Mouse (Mus musculus): ENCODE results near the gene Hnrnpul1.
"Not testable (repeated sequence)": the region's sequence is repeated elsewhere in the genome, so short reads cannot be mapped to it uniquely, and the experiment has no call there.

Hnrnpul1 gene

DNA sequence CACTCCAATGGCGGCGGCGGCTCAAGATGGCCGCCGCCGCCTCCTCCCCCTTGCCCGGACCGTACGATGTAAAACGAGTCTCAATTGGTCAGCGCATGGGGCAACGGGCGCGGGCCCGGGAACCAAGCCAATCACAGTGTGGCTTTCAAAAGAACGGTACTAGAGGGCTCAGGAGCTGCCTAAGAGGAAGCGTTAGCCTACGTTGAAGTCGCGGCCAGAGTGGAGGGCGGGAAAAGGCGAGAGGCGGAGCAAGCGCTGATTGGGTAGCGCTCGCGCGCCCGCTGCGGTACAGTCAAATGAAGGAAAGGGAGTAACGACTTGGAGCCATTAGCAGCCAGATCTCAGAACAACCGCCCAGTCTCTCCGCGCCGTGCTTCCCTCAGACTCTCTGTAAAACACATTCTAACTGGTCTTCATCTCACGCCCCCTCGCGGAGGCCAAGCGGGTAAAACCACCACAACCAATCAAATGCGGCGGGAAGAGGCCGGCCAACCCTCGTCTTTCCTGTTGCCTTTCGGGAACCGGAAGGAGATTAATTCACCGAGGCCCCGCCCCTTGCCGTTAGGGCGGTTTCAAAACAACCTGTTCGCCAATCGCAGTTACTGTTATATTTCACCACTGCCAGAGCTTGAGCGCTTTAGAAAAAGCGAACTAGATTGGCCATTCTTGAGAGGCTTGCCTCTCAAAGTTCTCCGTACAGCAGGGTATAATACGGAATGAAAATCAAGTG lies at the start of gene Hnrnpul1:
Hnrnpul1 (minus strand) TSS at position 20 of the 730 bp plus-strand sequence.
- in situ Hi-C loops (cut with MseI, MboI) = loop anchor here (5.0 kb wide), 2 partner anchors 47 to 52 kb away; no protein-coding TSS in a partner anchor

DNA sequence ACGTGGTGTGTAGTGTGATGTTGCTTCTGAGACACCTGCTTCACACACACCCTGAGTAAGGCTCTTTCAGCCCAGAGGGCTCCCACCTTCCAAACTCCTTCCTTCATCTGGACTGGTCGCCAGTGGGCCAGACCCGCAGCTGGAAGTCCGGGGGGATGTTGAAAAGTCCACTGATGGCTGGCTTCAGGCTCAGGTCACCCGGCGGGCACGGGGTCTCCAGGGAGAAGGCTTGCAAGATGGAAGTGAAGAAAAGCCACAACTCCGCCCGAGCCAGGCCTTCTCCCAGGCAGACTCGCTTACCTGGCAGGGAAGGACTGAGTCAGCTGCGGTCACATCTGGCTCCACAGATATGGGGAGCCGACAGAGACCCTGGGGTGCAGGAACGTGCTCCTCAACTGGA lies 48.9 kb upstream of the Hnrnpul1 start:
- in situ Hi-C loops (cut with MseI, MboI) = loop anchor here in 1 of 2 experiments (5.0 kb wide), 1 partner anchor 46 kb away; no protein-coding TSS in a partner anchor

DNA sequence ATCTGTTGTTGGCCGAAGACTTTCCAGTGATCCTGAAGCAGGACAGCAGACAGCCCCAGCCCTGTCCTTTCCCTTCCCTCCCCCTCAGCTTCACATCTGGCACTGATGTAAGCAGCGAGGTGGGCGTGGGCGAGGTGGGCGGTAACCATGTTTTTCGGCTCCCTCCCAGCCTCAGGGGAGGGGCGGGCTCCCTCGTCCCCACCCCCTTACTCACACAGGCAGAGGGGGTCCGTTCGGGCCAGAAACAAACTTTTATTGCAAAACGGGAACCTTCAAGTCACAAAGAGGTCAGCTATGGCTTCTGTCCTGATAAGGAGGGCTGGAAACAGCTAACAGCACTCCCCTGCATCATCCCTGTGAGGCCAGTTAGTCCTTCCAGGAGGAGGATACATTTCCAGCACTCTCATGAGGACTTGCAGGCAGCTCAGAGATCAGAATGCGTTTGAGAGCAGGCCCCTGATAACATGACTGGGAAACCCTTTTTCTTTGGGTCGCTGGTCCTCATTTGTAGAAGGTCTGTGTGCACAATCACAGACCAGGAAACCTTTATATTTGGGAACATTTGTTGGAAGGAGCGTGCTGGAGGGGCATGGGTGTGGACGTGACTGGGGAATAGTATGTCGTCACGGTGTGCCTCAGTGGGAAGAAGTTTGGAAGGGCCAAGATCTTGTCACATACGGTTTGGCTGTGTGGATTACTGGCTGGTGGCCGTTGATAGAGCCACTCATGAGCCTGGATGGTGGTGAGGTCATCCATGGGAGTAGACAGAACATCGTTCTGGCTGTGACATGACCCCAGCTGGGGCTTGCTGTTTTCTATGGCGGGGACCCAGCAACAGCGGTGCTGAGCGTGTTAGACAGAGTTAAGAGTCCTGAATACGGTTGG lies 47.9 kb upstream of the Hnrnpul1 start:
- in situ Hi-C loops (cut with MseI, MboI) = loop anchor here in 1 of 2 experiments (5.0 kb wide), 1 partner anchor 45 kb away; no protein-coding TSS in a partner anchor

DNA sequence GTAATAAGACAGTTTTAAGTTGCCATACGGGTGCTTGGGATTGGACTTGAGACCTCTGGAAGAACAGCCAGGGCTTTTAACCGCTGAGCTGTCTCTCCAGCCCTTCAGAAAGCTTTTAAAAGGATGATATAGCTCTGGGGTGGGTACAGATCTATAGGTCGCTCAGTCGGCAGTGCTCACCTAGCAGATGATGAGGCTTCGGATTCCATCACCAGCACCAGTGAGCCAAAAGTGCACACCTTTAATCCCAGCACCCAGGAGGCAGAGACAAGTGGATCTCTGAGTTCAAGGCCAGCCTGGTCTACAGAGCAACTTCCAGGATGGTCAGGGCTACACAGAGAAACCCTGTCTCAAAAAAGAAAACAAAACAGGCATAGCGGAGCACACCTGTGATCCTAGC lies 46.5 kb upstream of the Hnrnpul1 start:
- in situ Hi-C loops (cut with MseI, MboI) = loop anchor here in 1 of 2 experiments (5.0 kb wide), 1 partner anchor 44 kb away; no protein-coding TSS in a partner anchor

DNA sequence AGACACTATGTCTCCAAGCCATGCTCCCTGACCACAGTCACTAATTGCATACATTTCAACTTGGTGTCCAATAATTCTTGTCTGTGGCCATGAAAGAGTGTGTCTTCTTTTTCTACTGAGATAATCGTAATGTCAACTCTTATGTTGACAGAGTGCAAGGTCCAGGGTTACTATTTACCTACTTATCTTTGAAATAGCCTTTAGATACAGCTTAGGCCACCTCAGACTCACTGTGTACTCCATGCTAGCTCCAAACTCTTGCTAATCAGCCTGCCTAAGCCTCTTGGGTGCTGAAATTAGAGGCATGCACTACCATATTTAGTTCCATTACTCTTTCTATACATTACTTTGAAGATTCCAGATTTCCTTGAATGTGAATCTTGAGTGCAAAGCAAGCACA lies 44.8 kb upstream of the Hnrnpul1 start:
- in situ Hi-C loops (cut with MseI, MboI) = no loop called here

DNA sequence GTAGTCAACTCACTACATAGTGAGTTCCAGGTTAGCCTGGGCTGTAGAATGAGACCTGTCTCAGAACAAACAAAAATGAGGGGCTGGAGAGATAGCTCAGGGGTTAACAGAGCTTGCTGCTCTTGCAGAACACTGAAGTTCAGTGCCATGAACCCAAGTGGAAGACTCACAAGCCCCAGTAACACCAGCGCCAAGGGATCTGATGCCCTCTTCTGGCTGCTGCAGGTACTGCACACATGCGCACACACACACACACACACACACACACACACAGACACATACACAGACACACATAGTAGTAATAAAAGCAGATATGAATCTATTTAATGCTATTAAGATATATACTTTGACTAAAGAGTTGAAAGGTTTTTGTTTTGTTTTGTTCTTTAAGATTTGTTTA lies 44.0 kb upstream of the Hnrnpul1 start:
- in situ Hi-C loops (cut with MseI, MboI) = no loop called here

DNA sequence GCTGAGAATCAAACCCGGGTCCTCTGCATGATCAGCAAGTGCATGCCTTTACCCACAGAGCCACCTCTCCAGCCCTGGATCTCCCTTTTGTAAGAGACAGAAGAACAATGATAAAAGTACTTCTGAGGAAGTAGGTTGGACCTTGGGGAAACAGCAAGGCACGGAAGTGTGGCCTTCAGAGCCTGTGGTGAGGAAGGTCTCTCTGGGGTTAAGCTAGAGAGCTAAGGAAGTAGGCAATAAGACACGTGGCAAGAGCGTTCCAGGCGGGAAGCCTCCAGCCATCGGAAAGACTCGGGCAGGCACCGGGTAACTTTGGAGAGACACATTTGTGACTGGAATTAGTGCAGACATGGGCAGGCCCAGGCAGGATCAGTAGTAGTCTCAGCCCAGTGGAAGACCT lies 40.2 kb upstream of the Hnrnpul1 start:
- in situ Hi-C loops (cut with MseI, MboI) = no loop called here

DNA sequence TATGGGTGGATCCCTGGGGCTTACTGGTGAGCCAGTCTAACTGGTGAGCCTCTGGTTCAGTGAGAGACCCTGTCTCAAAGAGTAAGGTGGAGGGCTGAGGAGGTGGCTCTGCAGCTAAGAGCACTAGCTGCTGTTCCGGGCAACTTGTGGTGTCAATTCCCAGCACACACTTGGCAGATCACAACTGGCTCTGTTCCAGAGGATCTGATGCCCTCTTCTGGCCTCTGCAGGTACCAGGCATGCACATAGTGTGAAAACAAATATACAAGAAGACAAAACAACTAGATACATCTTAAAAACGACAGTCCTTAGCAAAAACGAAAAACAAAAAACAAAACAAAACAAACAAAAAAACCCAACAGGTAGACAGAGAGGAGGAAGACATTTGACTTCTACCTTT lies 39.1 kb upstream of the Hnrnpul1 start:
- in situ Hi-C loops (cut with MseI, MboI) = no loop called here

DNA sequence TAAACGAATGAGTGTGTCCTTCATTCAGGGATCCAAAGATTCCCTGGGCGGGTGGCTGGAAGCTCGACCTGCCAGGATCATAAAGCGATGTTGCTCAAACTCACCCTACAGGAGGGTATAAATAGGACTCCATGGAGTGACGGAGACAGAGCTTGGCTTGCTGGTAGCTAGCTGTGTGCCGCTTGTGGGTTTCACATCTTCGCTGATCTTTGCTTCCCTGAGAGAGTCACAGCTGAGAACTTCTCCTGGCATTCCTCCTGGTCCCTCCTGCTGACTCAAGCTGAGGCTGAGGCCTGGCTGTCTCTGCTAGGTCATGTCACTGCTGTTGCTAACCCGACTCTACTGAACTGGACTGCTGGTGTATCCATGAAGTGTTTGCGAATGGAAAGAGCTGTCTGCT lies 38.4 kb upstream of the Hnrnpul1 start:
- in situ Hi-C loops (cut with MseI, MboI) = not testable (repeated sequence)

DNA sequence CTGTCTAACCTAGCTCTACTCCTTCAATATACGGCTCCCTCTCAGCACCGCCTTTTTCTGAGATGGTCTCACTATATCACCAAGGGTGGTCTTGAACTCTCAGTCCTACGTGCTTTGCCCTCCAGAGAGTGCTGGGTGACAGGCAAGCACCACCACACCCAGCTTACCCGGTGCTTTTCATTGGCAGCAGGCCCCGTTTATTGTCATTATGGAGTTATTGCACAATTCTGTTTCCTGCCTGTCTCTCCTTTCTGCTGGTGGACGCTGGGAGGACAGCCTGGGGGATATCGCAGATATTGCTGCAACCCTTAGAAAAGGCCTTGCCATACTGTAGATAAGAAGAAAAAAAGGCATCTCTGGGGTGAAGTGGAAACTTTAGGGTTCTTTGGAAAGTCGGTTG lies 36.1 kb upstream of the Hnrnpul1 start:
- in situ Hi-C loops (cut with MseI, MboI) = no loop called here

DNA sequence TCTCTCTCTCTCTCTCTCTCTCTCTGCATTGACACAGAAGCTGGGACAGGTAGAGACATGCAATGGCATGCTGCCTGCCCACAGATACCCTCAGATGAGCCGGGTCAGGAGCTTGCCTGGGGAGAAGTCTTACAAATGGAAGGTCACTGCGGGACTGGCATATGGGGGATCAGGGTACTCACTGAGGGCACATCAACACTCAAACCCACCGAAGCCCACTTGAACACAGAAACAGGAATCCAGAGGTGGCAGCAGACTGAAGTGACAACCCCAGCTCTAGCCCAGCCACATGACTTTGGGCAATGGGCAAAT lies 34.5 kb upstream of the Hnrnpul1 start:
- in situ Hi-C loops (cut with MseI, MboI) = no loop called here

DNA sequence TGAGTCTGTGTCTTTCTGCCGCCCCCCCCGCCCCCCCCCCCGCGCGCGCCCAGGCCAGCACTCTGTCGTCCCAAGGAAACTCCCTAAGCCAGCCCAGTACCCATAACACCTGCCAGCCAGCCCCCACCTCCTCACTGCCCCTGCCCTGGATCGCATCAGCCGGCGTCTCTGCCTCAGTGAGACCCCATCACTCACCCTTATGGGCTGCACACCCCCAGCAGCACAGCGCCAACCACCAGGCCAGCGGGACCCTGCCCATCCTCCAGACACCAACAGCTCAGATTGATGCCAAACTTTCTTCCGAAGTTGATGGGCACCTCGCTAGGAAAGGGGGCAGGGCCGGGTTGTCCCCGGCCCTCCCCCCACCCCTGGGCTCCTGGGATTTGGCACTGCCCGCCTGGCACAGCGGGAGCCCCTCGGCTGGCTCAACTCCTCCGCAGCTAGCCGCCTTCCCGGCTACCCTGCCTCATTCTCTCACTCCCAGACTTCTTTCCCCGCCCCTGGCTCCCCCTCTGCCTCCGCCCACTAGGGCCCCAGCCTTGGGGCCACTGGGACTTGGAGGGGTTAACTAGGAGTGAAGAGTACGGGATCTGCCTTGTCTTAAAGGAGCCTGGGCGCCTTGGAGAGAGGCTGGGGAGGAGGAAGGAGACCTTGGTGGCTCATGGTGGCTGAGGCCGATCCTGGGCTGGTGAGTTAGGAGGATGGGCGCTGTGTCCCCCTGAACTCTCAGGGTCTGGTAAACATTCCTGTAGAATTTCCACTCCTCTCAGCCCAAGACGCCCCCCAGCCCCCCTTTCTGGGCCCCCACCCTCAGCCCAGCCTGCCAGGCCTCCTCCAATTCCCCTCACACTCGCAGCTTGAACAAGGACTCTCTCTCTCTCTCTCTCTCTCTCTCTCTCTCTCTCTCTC lies 33.9 kb upstream of the Hnrnpul1 start, which contains the start of gene Axl:
Axl (minus strand) TSS at position 486 of the 909 bp plus-strand sequence.
- in situ Hi-C loops (cut with MseI, MboI) = no loop called here

DNA sequence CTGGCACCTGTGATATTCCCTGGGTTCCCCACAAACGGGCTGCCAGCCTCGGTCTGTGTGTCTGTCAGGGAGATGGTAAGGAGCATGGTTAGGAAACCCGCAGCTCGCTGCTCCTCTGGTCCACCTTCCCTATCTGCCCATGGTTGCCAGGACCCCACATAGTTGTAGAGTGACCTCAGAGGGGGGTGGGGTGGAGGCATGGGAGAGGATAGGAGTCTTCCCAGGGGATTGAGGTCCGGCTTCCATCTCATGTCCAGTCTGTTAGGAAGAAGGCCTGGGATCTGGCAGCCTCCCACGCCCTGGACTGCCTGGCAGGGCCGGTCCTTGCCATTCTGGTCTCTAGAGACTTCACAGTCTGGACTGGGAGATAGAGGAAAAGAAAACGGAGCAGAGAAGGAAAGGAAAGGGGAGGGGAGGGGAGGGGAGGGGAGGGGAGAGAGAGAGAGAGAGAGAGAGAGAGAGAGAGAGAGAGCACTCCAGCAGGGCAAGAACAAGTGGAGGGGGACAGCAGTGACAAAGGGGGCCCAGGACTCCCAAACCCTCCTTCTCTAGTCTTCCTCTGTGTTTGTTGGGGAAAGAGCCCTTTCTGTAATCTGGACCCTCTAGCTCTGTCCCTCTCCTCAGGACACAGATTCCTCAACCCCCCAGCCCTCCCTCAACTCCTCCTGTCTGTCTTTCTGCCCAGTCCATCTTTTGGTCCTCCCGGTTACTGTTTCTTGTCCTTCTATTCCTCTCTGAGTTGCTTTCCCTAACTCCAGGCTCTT lies 33.1 kb upstream of the Hnrnpul1 start:
- in situ Hi-C loops (cut with MseI, MboI) = no loop called here

DNA sequence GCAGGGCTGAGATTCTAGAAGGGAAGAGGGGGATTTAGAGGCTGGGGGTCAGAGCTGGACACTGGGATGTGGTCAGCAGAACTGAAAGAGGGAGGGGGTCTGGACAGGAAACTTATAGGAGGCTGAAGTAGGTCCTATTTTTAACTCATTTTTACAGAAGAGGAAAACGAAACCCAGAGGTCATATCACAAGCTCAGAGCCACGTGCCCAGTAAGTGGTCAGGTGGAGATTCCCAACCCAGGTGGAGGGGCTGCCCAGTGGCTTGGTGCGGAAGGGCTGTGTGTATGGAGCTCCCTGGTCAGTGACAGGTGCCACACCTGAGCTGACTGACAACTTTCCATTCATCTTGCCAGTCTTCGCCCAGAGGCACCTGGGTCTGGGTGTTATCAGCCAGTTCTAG lies 32.4 kb upstream of the Hnrnpul1 start:
- in situ Hi-C loops (cut with MseI, MboI) = no loop called here

DNA sequence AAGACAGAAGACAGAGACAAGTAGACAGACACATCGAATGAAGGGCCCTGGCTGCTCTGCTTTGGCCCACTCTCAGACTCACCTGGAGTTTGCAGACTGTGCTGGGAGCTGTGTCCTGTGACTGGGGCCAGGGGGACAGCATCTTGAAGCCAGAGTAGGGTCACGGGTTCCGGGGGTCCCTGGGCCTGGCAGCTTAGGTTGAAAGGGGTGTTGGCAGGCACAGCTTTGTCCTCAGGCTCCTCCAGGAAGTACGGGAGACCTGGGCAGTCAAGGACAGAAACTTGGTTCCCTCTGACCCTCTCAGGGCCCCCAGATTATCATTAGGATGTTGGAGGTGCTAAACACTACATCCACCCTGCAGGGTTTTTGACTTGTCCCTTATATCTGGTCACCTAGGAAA lies 31.2 kb upstream of the Hnrnpul1 start:
- in situ Hi-C loops (cut with MseI, MboI) = no loop called here

DNA sequence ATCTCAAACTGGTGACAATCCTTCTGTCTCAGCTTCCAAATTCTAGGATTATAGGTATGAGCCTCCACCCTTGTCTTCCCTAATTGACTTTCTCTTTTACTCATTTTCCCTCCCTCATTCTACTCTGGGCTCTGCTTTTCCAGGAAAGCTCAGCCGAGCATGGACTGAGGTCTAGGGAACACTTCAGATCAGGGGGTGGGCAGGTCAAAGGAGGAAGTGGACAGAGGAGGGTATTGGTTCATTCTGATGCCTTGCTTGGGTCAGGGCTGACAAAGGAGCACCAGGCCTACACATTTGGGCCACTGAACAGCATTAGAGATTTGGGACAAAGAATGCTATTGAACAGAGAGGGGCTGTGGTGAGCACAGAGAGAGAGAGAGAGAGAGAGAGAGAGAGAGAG lies 30.3 kb upstream of the Hnrnpul1 start:
- in situ Hi-C loops (cut with MseI, MboI) = no loop called here

DNA sequence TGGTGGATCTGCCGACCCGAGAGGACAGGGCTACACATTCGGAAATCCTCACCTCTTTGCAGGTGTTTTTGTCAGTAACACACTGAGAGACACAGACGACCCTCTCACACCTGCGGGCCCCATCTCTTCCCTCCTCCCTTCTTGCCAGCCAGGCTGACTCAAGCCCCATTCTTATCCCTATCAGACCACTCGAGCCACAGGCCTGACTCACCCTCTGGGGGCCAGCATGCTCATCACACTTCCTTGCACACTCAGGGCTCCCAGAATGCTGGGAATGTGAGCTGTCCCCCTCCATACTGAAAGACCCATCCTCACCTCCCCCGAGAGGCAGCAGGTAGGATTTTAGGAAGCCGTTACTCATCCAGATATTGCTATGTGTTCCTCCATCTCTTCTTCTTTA lies 29.2 kb upstream of the Hnrnpul1 start:
- in situ Hi-C loops (cut with MseI, MboI) = no loop called here

DNA sequence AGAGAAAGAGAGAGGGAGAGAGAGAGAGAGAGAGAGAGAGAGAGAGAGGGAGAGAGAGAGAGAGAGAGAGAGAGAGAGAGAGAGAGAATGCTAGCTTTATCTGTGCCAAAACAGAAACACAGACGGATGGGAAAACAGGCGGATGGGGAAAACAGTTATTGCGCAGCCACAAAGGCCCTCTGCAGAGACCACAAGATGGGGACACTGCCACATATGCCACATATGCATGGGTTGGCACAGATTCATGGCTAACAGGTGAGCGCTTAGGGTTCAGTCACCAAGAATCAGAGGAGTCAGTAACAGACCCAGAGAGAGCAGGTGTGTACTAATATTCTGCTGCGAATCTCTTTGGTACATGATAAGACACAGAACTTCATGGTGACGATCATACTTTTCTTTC lies 28.2 kb upstream of the Hnrnpul1 start:
- in situ Hi-C loops (cut with MseI, MboI) = no loop called here

DNA sequence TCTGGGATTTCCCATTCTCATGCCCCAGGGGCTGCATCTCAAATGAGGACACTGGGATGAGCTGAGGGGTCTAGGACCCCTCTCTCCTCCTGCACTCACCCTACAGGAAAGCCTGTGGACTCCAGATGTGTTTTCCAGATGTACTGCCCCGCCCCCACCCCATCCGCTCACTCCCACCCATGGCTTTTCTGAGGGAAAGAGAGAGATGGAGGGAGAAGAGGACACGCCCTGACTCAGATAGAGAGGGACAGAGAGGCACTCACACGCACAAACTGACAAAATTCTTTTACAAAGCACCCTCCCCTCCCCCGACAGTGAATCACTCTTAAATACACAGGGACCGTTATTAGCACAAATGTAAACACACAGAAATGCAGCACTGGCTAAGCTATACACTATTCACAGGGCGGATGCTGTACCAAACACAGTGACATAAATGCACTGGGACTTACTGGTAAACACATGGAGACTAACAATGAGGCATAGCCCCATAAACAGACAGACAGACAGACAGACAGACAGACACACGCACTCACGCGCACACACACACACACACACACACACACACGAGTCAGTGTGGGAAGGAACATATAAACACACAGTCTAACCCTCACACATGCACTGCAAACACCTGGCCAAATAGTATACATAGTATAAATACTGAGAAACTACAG lies 27.5 kb upstream of the Hnrnpul1 start:
- in situ Hi-C loops (cut with MseI, MboI) = no loop called here

DNA sequence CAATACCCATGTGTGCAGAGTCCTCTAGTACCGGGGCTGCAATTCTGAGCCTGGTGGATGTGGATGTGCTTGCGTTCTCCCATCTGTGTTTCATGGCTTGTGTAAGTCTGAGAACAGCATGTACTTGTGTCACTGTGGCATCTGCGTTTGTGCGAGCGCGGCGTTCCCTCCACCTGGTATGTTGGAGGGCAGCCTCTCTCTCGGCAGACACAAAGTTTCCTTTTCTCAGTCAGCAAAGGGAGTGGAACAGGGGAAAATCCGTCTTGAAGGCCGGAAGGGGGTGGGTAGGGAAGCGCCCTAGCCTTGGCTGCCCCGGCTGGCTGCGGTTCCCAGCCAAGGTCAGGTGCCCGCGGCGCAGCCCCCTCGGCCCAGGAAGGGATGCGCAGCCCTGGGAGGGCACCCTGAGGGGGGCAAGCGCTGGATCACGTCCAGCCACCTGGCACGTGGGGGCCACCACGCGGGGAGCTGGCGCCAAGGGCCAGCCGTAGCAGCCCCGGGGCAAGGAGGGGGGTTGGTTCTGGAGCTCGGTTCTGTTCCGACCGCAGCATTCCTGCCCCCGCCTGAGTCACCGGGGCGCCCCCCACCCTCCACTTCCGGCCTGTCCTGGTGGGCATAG lies 26.9 kb upstream of the Hnrnpul1 start:
- in situ Hi-C loops (cut with MseI, MboI) = no loop called here
